Mouse (Mus musculus) bone marrow macrophage, adult 2 months (primary cell): ENCODE measurements around the gene Bmper. TPM values are rescaled to one million over a fixed set of nuclear protein-coding genes. Genes with fewer than 3 reads are reported as not detected.
A peak's percentile ranks its signal among the peaks of the same experiment; 100 is the strongest.

Experiments used
- H3K27ac ChIP-seq: 2 replicates; pipeline ENCODE4 v1.5.1; 2012; ENCODE audit warnings: low read depth, low read length; ENCODE audit not compliant: insufficient read depth
- H3K4me1 ChIP-seq: 2 replicates; pipeline ENCODE4 v1.6.1; 2012; ENCODE audit warnings: low read length; ENCODE audit not compliant: control insufficient read depth, insufficient read depth
- H3K4me3 ChIP-seq: 2 replicates; pipeline ENCODE4 v1.5.1; 2012; ENCODE audit warnings: mild to moderate bottlenecking, low read length, moderate library complexity; ENCODE audit not compliant: insufficient read depth
- CTCF ChIP-seq: IDR thresholded peaks from 2 replicates; pipeline ENCODE4 v1.5.1; 2012; ENCODE audit warnings: low read depth, mild to moderate bottlenecking, low read length, moderate library complexity
- POLR2A ChIP-seq: IDR thresholded peaks from 2 replicates; pipeline ENCODE4 v1.6.1; 2012; ENCODE audit warnings: mild to moderate bottlenecking, low read depth, low read length, borderline replicate concordance
- polyA plus RNA-seq: library from polyadenylated mRNA; stranded (reverse); fragments of >200 nt; gene quantifications from 2 replicates; pipeline ENCODE4 v1.2.4, GENCODE M21; 2012; ENCODE audit not compliant: missing spikeins, insufficient read depth, insufficient read length

The Bmper gene
- polyA plus RNA-seq, 1 experiment = not detected

- no peak overlapping the region for H3K4me3 ChIP-seq
- no peaks in the 10 kb centered on the region for H3K4me1 ChIP-seq
- no peak overlapping the region for H3K27ac ChIP-seq
- TF ChIP-seq POLR2A (no peak), CTCF (no peak)
Observed at GRCm38 (mm10) chr9:23233464-23234121, 10.7 kb downstream of the Bmper start.

GRCm38 (mm10) chr9:23235368-23236002, 12.6 kb downstream of the Bmper start:
- no peak for TF ChIP-seq POLR2A
- TF ChIP-seq CTCF = no peak
- H3K4me3 ChIP-seq = no peak overlapping the region
- H3K4me1 ChIP-seq = no peaks in the 10 kb centered on the region
- no peak overlapping the region for H3K27ac ChIP-seq

DNA sequence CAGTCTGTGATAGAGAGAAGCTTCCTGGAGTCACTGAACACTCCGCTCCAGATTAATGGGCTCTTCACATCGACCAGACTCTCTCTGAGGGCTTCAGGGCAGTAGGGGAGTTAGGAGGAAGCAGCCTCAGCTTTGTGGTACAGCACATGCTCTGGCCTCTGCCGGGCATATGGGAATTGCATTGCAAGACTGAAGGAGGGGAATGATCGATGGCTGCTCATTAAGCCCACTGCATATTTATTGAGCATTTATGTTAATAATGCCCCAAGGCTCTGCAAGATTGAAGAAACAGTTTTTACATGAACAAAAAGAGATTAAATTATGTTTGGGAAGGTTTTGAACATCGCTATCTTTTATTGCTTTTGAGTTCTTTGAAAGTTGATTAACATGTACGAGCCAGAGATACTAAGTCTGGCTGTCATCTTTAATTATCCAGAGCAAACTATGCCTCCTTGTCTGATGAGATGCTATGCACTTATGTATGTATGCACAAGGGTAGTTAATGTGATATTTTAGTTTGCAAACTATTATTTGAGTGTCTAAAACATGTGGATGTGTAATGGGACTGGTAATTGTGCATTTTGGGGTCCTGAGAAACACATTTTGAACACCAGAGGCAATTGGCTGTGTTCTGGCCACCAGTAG, 13.9 kb downstream of the Bmper start:
- Histone ChIP-seq H3K4me1 (no peaks in the 10 kb centered on the region), H3K4me3 (no peak overlapping the region), H3K27ac (no peak overlapping the region)
- TF ChIP-seq POLR2A = no peak
- TF ChIP-seq CTCF = no peak

- Histone ChIP-seq H3K4me3 (no peak overlapping the region), H3K4me1 (no peaks in the 10 kb centered on the region)
- TF ChIP-seq POLR2A (no peak), CTCF (no peak)
Observed at GRCm38 (mm10) chr9:23239011-23239410, 16.1 kb downstream of the Bmper start.

GRCm38 (mm10) chr9:23242911-23243310, 20.0 kb downstream of the Bmper start:
- Histone ChIP-seq H3K4me3 (no peak overlapping the region), H3K27ac (no peak overlapping the region), H3K4me1 (no peaks in the 10 kb centered on the region)
- no peak for TF ChIP-seq CTCF
- TF ChIP-seq POLR2A = no peak

More at GRCm38 (mm10) chr9:23239011-23239410, 16.1 kb downstream of the Bmper start:
- H3K27ac ChIP-seq = no peak overlapping the region

DNA sequence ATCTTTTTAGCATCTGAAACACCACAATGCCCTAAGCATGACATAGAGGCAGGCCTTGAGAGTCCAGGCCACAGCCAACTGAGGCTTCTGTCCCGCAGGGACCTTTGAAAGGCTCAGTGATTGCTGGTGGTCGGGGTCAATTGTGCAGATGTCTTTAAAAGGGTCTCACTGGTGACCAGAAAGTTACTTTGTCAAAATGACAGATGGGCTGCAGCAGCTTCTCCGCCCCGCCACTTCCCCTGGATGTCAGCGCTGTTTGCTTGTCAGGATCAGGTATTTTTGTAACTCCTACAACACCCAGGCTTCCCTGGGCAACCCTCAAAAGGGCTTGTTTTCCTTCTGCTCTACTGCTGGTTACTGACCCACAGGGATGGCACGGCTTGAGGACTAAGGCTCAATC, 21.0 kb downstream of the Bmper start:
- no peaks in the 10 kb centered on the region for H3K4me1 ChIP-seq
- no peak overlapping the region for H3K27ac ChIP-seq
- no peak overlapping the region for H3K4me3 ChIP-seq
- TF ChIP-seq POLR2A (no peak), CTCF (no peak)

DNA sequence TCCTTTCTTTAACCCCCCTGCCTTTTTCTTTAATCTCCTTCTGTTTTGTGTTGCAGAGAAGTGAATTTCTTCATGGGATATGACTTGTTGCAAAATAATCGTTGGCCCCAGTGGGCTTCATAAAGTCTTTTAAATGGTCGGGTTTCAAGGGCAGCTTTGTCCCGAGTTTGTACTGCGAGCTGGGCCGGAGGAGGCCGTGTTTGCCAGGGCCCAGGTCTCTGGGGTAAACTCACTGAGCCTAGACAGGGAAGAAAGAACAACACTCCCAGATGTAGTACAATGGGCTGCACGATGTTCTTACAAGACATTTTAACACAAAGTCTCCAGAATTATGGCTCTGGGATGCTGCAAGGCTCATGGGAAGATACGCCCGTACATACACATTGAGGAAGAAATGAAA, 23.5 kb downstream of the Bmper start:
- H3K4me3 ChIP-seq = no peak overlapping the region
- TF ChIP-seq POLR2A (no peak), CTCF (no peak)
- no peaks in the 10 kb centered on the region for H3K4me1 ChIP-seq
- H3K27ac ChIP-seq = no peak overlapping the region

- Histone ChIP-seq H3K27ac (no peak overlapping the region), H3K4me3 (no peak overlapping the region), H3K4me1 (no peaks in the 10 kb centered on the region)
- TF ChIP-seq POLR2A = no peak
- peak; percentile 59 for TF ChIP-seq CTCF
Observed at GRCm38 (mm10) chr9:23250026-23250425, 27.1 kb downstream of the Bmper start.

DNA sequence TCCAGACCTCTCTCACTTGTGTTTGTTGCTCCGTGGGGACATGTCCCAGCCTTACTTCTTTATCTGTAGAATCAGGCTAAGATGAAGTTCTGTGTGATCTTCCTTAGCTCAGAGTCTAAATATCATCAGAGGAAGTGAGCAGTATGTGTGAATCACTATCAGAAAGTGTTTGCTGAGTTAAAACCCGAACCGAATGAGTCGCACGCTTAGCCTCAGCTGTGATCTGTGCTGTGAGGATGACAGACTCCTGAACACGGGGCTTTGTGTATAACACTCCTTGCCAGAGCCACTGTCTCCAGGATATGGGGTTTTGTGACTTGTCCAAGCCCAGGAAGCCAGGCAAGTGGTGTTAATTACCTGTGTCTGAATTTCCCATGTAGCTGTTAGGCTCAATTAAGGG, 28.1 kb downstream of the Bmper start:
- TF ChIP-seq CTCF = no peak
- no peak for TF ChIP-seq POLR2A
- no peak overlapping the region for H3K27ac ChIP-seq
- H3K4me3 ChIP-seq = no peak overlapping the region
- no peaks in the 10 kb centered on the region for H3K4me1 ChIP-seq

GRCm38 (mm10) chr9:23253624-23254023, 30.7 kb downstream of the Bmper start:
- TF ChIP-seq CTCF (no peak), POLR2A (no peak)
- H3K4me1 ChIP-seq = no peaks in the 10 kb centered on the region
- no peak overlapping the region for H3K4me3 ChIP-seq
- H3K27ac ChIP-seq = no peak overlapping the region
